Mouse (Mus musculus) thymus, adult 18-20 months (tissue): Measurements from ENCODE around the gene Mrpl19.
A peak's percentile ranks its signal among the peaks of the same experiment; 100 is the strongest.

Experiments used
- DNase-seq, 2 experiments: peaks; one replicate each; pipeline ENCODE4 v3.0.0; 2022; ENCODE audit warnings: mixed read lengths in 2 of 2

Gene Mrpl19

DNA sequence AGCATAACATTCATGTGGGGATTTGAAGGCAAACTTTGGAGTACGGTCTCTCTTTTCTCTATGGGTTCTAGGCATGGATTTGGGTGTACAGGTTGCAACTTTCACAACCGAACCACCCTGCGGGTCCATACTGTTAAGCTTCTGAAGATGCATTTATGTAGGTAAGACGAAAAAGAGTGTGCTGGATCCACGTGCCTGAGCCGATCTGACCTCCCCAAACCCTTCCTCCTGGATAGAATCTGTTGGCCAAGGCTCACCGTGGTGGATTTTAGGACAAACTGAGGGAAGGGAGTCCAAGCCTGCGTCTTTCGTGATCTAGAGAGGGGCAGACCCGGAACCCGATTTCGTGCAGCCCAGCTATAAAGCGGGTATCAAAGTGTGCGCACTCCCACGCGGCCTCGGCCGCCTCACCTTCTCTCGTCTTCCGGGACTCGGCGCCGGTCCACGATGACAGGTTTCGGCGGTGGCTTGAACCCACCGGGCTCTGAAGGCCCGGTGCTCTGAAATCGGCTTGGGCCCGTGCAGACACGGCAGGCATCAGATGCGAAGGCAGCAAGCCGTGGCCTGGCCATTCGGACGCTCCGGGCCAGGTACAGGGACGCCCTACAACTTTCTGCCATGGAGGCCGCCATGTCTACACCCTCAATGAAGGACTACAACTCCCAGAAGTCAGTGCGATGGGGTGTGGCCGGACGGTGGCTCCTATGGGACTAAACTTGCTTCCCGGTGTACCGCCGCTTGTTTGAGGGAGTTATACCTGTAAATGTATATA is at the start of gene Mrpl19:
TSS of gene Mrpl19 (minus strand) at position 663 of the 772 bp plus-strand sequence.
- DNase-seq = peak; percentile 81 to 89

DNA sequence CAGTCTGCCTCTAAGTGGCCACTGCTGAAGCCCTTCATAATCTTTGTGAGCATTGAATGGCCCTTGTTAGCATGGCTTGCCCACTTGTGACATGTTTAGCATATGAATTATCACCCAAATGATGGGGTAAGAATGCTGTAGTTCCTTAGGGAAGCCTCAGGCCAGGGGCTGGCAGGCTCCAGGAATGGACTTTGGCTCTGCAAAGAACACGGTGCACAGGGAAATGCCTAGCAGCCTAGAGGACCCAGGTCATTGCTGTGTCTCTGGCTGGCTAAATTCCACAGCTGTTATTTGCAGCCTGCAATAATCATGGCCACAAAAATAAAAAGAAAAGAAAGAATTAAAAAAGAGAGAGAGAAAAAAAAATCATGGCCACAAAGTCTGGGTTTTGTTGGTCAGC is 46.6 kb upstream of the Mrpl19 start:
- no peak for DNase-seq

DNA sequence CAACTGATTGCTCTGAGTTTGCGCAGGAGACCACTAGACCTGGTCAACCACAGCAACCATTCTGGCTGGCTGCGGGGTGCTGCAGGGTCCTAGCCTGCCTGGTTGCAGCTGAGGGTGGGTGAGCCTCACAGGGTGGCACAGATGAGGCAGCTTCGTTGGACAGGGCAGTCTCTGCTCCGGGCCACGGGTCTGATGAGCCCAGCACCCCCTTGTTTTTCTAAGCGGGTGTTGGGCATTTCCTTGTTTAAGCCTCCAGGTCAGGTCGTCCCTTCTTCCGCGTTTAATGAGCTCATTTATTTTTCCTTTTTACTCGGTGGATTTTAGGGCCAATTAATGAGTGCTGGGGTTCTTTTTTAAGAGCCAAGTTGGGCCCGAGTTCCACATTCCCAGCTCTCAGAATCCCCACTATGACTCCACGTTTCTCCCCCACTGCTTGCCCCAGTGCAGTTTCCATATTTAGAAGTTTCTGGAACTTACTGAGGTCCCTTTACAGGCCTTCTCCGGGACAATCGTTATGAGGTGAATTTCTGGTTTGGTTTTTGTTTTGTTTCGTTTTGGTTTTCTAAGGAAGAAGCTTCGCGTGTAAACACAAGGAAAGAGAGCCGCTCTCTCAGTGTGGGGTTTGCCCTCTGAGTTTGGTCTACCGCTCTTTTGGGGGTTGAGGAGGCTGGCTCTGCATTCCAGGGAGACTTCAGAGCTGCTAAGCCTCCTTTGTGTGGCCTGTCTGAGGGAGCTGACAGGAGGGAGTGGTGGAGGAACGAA is 24.5 kb upstream of the Mrpl19 start:
- no peak for DNase-seq

- DNase-seq = no peak
Measured at GRCm38 (mm10) chr6:81988341-81988740, 22.6 kb upstream of the Mrpl19 start.

GRCm38 (mm10) chr6:81987580-81987979 is 21.8 kb upstream of the Mrpl19 start:
- DNase-seq = no peak

DNA sequence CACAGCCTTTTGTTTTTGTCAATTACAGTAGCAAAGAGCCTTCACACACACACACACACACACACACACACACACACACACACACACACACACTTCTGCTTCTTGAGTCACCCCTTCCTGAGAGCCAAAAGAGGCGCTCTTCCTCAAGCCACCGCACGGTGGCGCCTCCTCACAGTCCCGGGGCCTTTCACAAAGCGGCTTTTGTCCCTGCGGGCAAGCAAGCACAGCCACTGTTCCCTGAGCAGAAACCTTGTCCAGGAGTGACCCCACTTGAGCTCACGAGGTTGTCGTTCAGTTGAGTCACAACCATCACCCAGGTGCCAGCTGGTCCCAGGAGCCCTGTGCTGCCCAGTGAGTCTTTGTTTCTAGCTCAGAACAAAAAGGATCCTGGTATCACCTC is 21.3 kb upstream of the Mrpl19 start:
- peak; percentile 12 to 21 for DNase-seq

- DNase-seq = no peak
Measured at GRCm38 (mm10) chr6:81986599-81986998, 20.8 kb upstream of the Mrpl19 start.

- DNase-seq = no peak
Measured at GRCm38 (mm10) chr6:81986171-81986570, 20.4 kb upstream of the Mrpl19 start.

DNA sequence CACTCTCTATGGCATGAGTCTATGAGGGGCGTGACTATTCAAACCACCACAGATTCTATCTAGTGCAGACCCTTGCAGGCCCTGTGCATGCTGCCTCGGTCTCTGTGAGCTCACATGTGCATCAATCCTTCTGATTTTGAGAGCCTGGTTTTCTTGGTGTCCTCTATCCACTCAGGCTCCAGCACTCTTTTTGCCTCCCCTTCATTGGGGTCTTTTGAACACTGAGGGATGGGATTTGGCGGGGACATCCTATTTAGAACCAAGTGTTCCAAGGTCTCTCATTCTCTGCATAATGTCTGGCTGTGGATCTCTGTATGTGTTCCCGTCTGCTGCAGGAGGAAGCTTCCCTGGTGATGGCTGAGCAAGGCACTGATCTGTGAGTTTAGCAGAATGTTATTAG is 13.5 kb upstream of the Mrpl19 start:
- no peak for DNase-seq

DNA sequence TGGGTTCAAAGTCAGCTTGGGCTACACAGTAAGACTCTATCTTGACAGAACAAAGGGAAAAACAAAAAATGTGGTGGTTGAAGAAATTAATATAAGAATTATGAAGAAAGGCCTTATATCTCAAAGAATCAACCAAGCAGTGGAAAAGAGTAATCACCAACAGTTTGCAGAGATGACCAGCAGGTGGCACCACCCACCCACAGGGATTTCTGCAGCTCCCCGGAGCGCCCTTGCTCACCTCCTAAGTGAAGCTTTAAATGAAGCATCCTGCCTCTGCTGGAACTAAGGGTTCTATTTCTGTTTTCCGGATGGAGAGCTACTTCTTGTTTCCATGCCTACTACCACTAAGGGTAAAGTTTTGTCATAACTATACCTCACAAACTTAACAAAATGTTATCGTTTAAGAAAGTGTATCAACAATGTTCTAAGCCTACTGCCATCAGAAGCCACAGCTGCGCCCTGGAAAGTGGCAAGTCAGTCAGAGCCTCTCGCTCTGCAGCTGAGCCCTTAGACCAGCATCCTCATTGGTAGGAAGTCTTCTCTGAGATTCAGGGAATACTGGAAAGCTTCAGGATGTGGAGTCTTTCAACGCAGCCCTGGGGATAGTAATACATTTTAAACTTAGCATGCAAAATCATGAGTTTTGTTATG is 10.3 kb upstream of the Mrpl19 start:
- DNase-seq = peak; percentile 12 to 18

DNA sequence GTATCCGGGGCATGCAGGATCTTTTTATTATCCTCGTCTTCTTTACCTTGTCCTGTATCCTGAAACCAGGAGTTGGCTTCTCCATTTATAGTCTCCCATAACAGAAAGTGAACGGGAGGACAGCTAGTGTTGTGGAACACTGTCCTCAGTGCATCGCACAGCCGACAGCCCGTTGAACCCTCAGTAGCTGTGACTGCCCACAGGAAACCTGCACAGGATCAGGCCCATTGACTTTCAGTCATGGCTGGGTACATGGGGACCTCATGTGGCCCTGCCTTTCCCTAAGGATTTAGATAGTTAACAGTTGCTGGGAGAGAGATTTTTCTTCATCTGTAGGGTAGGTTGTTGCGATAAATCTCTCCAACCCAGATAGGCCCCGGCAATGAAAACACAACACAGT is 6.8 kb upstream of the Mrpl19 start:
- no peak for DNase-seq

DNA sequence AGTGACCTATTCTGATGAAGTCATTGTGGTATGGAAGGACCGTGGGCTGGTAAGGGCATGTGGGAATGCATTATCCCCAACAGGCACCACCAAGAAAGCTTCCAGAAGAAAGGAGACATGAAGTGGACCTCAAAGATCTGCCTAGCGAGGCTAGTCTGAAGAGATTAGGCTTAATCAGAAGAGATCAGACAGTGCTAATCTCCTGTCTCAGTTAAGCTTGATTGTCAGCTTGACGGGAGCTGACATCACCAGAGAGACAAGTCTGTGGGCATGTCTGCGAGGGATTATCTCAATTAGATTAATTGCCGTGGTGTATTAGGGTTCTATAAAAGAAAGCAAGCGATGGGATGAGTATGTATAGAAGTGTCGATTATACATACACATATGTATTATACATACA is 5.4 kb upstream of the Mrpl19 start:
- DNase-seq = no peak

- no peak for DNase-seq
Measured at GRCm38 (mm10) chr6:81966068-81966544, 348 bp upstream of the Mrpl19 start.

DNA sequence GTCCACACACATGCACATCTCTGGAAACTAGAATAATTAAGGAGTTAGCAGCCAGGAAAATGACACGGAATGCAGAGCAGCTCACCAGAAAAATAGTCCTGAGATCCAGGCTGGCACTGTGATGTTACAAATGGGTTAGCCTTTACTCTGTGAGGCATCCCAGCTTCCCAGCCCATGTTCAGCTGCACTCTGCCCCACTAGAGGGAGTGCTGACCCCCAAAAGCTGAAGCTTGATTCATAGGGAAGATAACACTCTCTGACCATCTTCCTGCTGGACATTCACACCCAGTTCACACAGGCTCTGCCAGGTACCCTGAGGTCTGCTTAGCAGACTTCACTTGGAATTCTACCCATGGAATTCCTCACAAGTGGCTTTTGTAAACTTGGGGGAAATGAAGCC is 5.5 kb downstream of the Mrpl19 start:
- no peak for DNase-seq

DNA sequence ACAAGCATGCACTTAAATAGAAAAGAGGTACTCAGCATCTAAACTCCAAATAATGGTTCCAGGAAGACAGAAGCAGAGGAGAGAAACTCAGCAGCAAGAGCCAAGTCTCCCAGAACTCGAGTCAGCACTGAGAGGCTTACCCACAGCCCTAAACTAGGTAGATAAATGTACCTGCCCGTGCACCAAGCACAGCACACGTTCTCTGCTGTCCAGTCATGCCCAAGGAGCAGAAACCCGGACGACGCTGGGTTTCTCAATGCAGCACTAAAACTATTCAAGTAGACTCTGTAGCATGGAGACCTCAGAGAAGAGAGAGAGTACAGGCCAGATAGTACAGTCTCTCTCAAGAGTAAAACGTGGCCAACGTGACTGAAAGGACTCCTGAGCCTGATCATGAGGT is 5.9 kb downstream of the Mrpl19 start:
- DNase-seq = no peak

GRCm38 (mm10) chr6:81957992-81958391 is 7.8 kb downstream of the Mrpl19 start:
- DNase-seq = no peak

DNA sequence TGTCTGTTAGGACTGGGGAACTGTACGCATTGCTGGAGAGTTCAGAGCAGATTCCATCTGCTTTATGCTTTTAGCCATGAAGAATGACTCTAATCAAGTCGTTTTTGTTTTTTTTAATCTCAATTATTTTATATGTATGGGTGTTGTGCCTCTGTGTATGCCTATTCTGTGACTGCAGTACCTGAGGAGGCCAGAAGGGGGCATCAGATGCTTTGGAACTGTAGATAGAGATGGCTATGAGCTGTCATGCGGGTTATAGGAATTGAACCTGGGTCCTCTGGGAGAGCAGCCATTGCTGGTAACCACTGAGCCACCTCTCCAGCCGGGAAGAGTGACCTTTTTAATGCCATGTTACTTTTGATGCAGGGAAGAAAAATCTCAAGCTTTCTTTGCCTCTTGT is 9.4 kb downstream of the Mrpl19 start:
- no peak for DNase-seq

DNA sequence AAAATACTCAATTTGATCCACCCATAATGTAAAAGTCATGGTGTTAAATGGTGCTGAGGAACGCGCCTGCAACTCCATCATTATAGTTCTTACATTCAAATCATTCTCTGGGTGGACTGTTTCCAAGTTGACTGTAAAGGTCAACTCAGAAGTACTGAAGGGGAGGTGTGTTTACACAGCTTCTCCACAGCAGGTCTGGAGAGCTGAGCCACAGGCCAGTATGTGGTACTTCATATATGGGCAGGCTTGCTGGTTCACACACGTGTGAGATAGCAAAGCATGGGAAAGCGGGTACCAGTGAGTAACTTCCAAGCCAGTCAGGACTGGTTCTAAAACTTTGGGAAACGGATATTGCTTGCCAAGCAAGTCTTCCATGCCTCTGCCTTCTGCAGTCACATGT is 10.6 kb downstream of the Mrpl19 start:
- DNase-seq = no peak

- DNase-seq = no peak
Measured at GRCm38 (mm10) chr6:81946906-81947305, 18.9 kb downstream of the Mrpl19 start.

DNA sequence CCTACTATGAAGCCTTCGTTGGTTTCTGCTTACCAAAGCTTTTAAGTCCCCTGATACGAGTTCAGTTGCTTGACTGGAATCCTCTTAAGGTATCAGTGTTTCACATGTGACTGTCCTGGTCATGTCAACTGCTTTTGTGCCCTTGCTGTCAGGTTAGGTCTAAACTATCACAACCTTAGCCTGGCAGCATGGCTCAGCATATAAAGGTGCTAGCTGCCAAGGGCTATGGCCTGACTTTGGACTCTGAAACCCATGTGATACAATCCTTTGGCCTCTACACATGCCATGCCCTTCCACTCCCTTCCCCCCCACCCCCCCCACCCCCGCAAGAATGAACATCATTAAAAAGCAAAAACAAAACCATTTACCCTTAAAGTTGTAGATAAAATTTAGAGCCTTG is 21.3 kb downstream of the Mrpl19 start:
- DNase-seq = no peak

GRCm38 (mm10) chr6:81943281-81943680 is 22.5 kb downstream of the Mrpl19 start:
- no peak for DNase-seq

DNA sequence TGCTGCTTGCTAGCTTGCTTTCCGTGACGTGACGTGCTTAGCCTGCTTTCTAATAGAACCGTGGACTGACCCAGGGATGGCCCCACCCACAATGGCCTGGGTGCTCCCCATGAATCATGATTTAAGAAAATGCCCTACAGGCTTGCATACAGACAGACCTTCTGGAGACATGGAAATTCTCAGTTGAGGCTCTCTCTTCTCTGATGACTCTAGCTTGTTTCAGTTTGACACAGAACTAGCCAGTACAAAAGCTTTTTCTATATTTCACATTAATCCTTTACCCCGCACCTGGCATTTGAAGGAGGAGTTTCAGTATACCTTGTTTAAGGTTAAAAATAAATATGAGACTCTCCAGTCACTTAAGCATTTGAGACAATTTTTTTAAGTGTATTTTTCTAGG is 24.0 kb downstream of the Mrpl19 start:
- no peak for DNase-seq

DNA sequence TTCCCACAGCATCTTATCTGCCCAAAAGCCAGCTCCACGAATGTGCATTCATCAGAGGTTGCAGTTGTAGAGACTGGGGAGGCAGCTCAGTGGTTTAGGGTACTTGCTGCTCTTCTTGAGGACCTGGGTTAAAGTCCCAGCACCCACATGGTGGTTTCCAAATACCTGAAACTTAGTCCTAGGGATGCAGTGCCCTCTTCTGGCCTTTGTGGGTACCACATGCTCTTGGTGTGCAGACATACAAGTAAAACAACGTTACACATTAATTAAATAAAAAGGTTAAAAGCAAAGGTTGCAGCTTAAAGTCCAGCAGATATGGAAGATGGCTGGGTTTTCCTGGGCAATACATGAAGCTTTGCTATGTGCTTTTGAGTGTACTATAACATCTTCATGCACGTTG is 32.5 kb downstream of the Mrpl19 start:
- DNase-seq = no peak

DNA sequence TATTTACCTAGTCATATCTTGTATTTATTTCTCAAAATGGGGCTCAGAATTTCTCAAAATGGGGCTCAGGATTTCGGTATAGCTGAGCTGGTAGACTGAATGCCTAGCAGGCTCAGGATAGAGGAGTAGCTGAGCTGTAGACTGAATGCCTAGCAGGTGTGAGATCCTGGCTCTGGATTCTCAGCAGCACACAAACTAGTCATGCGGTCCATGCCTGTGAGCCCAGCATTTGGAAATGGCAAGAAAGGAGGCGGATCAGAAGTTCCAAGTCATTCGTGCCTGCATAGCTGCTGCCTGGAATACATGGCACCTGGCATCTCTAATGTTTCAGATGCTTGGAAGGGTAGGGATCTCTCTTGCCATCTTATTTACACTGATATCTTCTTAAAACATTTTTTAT is 36.4 kb downstream of the Mrpl19 start:
- DNase-seq = no peak
